Mouse (Mus musculus): ENCODE results near the gene Atf6b.

DNA sequence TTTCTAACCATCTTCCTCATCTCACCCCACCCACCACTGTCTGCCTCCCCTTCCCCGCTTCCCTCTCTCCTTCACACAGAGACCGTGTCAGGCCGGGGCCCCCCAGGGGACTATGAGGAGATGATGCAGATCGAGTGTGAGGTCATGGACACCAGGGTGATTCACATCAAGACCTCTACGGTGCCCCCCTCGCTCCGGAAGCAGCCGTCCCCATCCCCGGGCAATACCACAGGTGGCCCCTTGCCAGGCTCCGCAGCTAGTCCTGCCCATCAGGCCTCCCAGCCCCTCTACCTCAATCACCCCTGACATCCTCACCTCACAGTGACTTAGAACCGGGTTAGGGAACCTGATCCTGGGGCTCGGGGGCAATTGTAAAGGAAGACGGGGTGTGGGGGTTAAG is 7.4 kb downstream of the Atf6b start:
- TF ChIP-seq CTCF (IDR thresholded peaks at IDR 0.05; ENCODE audit: control insufficient read depth, insufficient read depth, insufficient replicate concordance, low read depth, low read length) = no peak
- TF ChIP-seq POLR2A (IDR thresholded peaks at IDR 0.05; ENCODE audit: control insufficient read depth, low read depth, low read length) = no peak
